Mouse (Mus musculus) testis, postnatal 10 days (tissue): ENCODE results near the gene Zfp1.
A peak's percentile ranks its signal among the peaks of the same experiment; 100 is the strongest.

Experiments used
- DNase-seq: peaks from one replicate; pipeline ENCODE4 v3.0.0; 2021; ENCODE audit warnings: low spot score

The Zfp1 gene

DNA sequence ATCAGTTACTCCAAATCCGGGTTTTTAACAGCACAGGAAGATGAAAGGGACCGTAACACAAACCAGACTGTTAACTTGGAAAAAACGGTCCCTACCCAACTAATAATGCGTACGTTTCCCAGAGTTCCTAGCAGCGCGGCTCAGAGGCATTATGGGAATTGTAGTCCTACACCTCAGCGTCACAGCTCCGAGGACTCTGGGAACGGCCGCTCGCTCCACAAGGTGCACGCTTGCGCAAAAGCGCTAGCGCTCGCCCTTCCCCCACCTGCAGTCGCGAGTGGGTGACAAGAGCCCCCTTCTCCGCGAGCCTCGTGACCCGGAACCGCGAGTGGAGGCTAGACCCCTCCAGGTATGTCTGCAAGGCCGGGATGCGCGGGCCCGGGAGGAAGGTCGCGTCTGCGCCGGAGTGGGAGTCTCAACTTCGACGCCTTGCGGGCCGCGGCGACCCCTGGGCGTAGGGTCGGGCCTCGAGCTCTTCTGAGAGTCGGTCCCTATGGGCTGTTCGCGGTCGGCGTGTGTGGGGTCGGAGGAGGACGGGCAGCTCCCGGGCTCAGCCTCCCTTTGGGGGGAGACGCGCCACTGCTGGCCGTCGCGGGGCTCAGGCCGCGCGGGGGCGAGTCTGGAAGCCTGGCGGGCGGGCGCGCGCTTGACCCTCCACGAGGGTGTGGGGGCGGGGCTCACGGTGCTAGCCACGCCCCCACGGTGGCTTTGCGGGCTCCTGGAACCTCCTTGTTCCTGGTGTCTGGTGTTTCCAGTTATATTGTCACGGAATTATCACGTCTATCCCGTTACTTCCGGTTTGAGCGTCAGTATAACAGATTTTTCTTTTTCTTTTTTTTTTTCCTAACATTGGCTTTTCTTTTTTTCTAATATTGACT is at the start of gene Zfp1:
Gene Zfp1, plus strand, starts transcription at position 138 of the 878 bp plus-strand sequence.
- peak; percentile 95 for DNase-seq

DNA sequence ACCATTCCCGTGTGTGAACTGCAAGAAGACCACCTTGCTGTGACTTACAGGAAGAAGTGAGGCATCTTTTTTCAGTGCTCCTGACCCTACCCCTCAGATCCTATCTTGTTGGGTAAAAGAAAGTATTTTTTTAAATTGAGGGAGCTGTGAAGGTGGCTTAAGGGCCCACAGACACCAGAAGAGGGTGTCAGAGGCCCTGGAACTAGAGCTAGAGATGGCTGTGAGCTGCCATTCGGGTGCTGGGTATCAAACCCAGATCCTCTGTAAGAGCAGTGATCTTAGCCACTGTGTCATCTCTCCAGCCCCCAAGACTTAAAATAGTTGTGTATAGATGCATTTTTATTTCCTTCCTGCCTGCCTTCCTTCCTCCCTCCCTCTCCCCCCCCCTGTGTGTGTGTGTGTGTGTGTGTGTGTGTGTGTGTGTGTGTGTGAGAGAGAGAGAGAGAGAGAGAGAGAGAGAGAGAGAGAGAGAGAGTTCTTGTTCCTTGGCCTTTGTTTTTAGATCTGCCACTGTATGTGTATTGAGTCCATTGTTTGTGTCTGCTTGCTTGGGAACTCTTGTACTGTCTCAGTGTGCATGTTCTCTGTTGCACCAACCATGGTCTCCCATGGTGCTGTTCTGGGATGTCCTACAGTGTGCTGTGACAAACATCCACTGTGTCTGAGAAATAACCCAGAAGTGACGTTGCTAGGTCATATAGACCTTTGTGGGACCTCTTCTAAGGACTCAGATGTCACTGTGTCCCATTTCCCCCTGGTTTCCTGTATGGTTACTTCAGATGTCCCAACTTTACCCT is 49.0 kb upstream of the Zfp1 start:
- DNase-seq = no peak

DNA sequence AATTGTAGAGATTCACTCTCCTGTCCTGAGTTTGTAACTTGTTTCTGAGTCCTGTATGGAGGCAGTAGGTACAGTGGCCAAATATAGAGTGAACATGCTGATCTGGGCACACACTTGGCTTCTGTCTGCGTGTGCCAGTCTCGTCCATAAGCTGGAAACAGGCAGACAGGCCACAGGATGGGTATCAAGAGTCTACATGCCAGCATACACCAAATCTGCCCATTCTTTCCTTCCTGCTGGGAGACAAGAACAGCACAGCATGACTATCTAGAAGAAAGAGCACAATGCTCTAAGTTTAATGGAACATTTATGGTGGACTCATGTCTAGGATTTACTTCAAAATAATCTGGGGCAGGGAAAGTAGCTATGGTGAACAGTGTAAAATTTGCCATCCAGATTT is 48.2 kb upstream of the Zfp1 start:
- DNase-seq = no peak

DNA sequence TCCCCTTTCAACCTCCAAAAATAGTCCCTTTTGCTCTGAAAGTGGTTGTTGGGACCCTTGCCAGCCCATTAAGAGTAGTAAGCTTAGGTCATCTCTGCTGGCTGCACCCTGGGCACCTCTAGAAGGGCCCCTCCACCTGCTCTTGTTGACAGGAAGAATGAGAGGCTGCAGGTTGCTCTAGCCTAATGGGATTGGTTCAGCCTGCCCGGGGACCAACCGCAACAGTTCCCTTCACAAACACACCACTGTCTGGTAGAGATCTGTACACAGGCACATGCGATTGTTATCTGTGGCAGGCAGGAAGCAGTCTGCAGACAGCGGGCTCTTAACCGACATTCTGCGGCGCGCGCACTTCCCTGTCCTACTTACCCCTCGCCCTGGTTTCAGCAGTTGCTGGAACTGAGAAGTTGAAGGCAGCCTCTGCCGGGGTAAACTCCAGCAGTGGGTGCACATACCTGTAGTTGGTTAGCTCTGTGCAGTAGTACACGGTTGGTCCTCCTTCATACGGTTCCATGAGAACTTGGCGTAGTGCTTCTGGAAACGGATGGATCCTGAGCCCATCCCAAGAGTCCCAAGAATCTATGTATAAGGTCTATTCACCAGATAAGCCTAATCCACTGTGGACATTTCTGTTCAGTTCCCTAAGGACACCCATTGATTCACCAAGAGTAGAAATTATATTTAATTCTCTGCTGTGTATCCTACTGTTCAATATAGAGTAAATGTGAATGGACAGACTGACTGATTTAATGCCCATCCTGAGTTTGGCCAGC is 47.3 kb upstream of the Zfp1 start:
- no peak for DNase-seq

DNA sequence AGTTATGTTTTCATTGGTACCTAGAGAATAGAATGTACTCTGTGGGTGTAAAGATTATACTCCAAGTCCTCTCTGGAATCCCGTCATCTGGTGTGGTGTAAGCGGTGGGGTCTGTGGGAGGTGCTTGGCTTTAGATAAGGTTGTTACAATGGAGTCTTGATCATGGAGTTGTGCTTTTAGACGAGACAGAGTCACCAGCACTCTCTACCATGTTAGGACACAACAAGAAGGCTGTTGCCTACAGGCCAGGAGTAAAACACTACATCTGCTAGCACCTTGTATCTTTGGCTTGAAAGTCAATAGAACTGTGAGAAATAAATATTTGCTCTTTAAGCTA is 46.7 kb upstream of the Zfp1 start:
- no peak for DNase-seq

DNA sequence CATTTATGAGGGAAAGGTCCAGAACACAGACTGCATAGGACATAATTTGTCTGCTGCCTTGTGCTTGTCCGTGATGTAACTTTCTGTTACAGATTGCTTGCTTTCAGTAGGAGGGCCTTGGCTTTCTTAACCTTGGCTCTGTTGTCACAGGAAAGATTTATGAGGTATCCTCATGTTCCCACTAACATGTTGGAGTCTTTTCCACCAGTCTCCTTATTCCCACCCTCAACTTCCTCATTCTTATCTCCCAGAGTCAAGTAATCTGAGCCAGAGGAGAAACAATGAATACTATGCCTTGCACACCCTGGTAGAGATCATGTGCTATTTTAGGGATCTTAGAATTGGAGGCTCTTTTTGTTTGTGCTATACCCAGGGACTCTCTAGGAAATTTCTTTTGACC is 45.9 kb upstream of the Zfp1 start:
- no peak for DNase-seq

DNA sequence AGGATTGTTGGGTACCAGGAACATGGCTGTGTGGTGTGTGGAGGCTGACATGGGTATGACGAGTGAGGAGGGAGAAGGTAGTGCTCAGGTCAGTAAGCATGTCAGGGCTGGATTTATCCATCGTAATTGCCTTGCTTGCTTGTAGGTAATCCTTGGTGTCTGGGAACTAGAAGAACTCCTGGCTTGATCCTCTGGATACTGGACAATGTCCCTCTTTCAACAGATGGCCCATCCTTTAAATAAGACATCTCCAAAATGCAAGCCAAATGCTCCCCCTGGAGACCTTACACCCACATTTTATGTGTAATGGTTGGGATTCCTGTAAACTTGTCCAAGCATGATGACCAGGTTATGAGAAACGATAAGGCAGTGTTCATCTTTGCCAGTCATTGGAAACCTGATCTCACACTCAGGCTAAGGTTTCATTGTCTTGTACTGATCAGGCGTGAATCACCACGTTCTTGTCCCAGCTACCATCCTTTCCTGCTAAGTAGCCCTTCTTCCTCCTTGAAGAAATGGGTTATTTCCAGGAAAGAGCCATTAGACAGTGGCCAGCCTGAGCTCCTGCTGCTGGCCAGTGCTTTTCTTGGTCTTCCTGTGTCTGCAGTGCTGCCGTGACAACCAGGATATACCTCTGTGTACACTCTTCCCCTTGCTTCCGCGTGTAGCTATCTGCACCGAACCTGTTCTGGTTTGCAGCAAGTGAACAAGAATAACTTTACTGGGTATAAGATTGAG is 43.3 kb upstream of the Zfp1 start:
- DNase-seq = no peak

DNA sequence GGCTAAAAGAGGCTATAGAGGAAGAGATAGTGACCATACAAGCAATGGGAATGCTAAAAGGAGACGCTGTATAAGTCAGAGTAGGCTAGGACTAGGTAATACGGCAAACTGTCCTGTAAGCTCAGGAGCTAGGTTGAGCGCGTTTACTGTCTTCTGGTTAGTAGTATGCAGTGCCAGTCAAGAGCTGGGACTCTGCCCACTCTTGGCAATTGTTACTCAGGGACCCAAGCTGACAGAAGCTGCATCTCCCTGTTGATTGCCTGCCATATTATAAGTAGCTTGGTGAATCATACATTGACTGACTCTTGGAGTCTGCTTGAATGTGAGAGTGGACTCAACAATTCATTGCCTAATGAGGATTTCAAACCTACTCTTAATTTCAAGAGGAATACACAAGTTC is 41.2 kb upstream of the Zfp1 start:
- DNase-seq = no peak

DNA sequence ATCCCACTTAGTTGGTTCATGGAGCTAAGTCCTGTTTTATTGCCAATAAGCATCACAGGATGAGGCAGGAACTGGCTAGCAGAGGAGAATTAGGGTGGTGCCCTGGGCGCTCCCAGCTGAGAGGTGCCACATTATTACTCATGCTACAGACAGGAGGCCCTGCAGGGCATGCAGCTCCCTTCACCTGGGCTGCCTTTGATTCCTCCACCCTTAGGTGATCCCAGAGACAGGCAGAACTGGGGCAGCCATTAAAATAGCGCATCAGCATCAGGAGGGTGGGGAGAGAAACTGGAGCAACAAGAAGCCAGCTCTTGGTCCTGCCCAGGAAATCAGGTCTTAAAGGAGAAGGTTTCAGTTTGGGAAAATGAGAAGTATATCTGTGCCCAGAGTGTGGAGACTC is 38.2 kb upstream of the Zfp1 start:
- no peak for DNase-seq

DNA sequence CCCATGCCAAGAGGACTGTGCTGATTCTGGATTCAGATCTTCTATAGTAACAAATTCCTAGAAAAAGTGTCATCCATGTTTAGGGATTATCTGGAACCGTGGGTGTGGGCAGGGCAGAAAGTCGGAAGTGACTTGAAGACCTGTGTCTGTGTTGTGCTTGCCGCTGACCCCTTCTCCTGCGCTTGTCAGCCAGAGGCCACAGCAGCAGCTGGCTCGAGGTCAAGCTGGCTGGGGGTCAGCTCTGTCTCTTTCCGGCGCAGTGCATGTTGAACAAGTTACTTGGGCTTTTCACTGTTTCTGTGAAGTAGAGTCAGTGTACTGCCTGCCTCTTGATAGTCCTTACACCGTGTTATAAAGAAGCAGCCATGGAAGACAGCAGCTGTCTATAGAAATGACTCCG is 36.2 kb upstream of the Zfp1 start:
- no peak for DNase-seq

DNA sequence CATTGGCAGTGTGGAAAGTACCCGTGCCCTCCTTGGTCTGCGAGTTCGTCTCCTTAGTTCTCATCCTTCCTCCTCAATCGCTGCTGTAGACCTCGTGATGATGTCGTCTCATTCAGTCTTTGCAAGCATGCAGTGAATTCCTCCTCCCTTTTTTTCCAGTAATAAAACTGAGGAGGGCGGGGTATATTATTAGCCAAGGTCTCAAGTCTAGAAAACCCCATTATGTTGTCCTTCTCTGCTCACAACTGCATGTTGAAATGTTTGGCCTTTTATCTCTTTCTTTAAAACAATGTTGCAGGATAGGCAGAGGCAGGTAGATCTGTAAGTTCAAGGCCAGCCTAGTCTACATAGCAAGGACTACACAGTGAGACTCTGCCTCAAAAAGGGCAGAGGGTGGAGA is 35.8 kb upstream of the Zfp1 start:
- no peak for DNase-seq

DNA sequence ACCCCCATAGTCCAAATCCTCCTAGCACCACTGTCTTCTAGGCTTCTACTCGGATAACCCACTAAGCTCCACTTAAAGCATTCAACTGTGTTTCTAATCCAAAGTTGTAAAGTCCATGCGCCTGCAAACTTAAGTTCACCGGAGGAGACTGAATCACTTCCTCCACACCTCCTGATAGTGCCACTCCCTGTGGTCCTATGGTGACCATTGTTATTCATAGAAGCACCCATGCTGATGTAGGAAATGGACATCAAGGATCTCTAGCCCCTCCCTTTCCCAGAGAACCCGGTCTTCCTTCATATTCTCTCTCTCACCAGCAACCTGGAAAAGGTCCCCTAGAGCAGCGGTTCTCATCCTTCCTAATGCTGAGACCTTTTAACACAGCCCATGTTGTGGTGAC is 30.0 kb upstream of the Zfp1 start:
- no peak for DNase-seq

DNA sequence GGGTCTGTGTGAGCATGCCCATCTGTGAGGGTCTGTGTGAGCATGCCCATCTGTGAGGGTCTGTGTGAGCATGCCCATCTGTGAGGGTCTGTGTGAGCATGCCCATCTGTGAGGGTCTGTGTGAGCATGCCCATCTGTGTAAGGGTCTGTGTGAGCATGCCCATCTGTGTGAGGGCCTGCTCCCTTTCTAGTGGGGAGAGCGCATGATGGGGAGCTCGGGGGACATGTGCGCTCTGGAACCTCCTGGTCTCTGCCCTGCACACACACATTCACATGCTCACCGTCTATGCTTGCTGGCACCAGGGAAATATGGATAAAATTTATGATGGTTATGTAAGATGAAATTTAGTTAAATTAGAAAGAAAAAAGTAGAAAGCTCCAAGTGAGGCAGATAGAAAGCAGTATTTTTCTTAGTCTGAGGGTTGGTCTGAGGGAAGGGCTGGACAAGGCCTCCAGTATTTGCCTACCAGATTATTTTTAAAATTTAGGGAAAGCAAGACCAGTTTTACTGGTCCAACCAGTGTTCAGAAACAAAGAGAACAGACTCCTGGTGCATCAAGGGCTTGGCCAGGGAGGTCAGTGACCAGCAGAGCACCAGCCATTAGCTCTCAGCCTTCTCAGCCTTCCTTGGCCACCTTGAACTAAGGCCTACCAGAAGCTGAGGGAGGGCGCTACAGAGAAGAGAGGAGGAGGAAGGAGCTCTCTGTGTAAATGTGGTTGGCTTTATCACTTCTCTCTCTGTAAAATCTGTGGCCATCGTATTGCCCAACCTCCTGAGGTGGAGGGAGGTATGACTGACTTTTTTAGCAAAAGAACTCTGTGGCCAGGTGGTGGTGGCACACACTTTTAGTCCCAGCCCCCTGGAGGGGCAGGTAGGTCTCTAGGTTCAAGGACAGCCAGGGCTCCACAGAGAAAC is 28.2 kb upstream of the Zfp1 start:
- no peak for DNase-seq

DNA sequence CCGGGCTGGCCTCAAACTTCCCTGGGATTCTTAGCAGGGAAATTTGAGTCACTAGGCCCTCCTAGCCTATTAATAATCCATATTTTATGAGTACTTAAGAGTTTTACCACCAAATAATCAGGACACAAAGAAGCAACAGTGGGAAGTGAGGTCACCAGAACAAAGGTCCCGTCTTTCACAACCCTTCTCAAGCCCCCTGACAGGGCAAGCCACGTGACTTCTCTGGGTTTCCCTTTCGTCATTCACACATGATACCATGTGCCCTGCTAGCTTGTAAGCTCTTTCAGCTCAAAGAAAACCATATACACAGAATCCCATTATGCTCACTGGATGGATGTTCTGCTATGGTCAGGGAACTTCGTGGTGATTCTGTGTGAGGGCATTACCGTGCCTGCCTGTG is 25.4 kb upstream of the Zfp1 start:
- no peak for DNase-seq

DNA sequence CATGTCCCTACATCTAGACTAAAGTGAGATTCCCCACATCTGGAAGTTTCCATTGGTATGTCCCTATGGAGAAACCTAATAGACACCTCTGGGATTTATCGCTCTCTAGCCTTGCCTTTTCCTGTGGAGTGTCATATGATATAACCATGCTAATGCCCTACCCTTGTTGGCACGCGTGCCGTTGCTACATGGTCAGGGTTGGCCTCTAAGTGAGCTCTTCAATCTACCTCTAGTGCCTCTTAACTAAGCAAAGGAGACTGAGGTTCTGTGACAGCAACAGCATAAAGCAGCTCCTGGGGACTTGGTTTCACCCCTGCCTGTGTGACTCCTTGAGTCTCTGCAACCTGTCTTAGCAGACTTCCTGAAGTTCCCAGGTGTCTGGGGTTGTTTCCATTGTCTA is 24.9 kb upstream of the Zfp1 start:
- DNase-seq = no peak

DNA sequence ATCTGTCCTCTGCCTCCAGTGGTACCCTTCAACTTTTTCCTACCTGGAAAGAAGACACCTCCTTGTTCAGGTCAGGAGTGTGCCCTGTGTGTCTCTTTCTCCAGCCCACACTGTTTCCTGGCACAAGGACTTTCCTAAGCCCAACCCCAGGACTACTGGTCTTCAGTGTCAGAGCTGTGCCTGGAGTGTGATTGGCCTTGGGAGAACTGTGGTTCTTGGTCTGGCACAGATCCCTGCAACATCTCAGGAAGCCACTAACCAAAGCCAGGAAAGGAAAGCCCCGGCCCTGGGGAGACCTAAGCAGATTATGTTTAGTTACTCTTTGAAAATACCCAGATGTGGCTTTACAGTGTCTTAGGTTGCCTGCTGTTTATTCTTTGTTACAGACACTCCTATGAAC is 23.3 kb upstream of the Zfp1 start:
- DNase-seq = no peak

DNA sequence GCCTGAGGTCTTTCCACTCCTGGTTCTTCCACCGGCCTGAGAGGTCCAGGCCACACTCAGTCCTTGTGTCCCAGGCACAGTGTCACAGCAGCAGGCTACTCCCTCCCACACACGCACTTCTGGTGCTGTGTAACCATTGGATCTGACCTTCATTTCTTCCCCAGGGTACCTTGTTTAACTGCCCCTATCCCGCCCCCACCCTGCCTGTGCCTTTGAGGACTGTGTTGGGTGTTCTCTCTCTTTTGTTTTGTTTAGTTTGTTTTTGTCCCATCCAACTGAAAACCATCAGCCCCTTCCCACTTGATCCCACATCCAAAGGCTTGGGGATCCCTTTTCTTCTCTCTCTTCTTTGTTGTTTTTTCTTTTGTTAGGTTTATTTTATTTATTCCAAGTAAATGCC is 21.1 kb upstream of the Zfp1 start:
- DNase-seq = no peak

DNA sequence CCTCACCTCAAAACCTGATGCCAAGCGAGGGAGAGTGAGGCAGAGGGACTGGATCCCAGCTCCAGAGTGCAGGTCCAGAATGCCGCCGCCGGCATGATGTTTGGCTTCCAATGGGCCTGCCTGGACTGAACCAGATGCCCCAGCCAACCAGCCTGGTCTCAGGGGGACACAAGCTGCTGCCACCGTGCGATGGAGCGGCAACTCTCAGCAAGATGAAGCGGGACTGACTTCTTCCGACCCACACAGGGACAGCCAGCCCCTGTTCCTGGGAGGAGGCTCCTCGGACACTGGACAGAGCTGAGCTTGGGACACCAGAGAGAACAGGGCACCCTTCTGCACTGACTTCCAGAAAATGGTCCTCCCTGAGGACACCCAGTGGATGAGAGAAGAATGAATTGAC is 20.6 kb upstream of the Zfp1 start:
- no peak for DNase-seq

DNA sequence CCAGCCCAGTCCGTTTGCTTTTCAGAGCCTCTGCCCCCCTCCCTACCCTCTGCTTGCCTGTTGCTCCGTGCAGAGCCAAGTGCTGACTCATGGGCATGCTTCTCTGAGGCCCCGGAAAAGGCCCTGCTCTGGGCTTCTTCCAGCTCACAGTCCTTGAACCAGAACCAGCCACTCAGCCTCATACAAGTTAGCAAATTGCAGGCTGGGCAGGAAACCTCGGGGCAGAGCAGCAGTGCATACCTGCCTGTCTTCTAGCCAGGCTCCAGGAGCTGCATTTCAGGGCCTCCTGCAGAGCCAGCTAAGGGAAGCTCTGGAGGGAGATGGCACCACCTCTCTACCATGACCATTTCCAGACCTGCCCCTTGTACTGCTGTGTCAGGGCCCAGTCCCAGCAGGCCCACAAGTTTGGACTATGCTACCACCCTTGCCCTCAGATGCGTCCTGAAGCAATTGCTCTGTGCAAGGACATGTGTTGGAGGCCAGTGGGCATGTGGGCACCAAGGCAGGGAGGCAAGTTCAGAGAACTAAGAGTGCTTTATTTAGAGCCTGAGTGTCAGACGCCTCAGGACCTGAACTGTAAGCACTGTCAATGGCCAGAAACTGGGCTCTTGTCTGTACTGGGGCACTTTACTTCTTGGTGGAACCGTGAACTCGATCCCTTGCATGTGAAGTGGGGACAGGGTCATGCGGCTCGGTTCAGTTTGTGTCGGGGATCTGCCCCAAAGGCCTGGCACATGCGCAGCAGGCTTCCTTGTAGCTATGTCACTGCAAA is 18.9 kb upstream of the Zfp1 start:
- peak; percentile 65 for DNase-seq

DNA sequence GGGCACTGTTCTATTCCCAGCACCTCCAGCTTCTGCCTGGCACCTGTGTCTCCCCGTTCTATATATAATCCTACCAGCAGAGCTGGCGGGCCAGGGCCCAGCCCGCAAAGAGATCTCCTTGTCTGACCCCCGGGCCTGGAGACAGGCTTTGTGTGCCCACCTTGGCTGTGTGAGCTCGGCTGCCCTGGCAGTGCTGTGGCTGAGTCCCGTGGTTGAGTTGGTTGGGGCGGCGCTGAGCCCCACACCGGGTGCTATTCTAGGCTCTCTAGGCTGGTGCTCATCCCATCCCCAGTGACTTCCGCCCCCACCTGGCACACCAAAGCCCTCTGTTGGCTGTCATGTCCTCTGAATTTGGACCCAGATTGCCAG is 18.4 kb upstream of the Zfp1 start:
- peak; percentile 49 for DNase-seq
